Mouse (Mus musculus): Measurements from ENCODE around the gene Rnf10.

Rnf10 gene

DNA sequence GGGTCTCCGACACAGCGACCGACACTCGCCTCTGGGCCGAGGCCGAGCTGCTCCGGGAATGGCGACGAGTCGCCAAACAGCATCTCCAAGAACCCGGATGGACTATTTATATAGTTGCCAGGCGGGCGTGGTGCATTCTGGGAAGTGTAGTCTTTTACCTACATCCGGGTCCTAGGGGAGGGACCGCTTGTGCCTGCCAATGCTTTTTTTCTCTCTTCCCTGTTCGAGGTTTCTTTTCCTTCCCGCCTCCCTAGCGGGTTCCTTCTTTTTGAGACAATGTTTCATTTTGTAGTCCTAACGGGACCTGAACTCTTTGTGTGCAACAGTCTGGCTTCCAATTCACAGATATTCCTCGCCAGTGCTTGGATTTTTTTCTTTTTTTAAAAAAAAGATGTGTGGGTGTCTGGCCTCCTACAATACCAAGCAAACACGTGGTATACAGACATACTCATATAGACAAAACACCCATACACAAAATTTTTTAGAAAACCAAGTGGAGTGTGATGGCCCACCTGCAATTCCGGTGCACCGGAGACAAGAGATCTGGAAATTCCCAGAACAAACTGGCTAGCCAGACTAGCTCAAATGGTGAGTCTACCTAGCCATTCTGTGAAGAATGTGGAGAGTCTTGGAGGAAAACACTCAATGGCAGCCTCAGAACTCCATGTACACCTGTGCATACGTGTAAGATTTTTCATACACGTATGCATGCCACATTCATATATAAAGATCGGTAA is at the start of gene Rnf10:
Rnf10 (minus strand) TSS at position 87 of the 737 bp plus-strand sequence.
- 7% methylated on average over 26 of the region's 26 CpGs for WGBS

DNA sequence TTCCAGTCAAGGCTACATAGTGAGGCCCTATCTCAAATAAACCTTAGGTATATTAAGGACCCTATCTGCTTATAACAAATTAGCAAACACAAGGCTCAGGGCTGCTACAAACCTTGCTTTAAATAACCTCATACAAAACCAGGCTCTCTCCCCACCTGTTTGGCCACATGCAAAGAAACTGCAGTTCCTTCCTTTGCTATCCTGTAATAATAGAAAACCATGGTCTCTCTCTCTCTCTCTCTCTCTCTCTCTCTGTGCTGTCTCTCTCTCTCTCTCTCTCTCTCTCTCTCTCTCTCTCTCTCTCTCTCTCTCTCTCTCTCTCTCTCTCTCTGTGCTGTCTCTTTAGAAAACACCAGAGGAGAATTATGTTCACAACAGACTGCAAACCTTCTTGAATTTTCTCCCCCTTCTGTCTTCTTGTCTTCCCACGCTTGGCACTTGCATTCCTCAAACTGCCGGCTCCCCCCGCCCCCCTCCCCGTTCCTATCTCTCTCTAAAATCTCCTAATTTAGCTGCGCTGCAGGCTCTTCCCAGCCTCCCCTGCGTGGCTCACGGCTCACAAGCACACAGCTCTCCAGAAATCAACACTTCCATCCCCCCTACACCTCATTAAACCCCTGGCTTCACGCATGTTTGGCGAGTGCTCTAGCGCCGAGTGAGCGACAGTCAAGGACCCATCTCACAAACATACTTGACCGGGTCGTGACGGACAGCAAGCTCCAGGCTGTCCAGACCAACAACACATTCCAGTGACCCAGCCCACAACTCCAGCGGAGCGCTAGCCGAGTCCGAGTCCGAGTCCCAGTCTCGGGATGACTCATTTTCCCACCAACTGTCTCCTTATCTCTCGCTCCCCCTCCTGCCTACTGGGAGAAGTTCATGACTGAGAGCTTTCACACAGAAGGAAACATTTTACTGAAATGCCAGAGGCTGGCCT is 46.6 kb upstream of the Rnf10 start:
- under 1% methylated on average over 22 of the region's 22 CpGs for WGBS

DNA sequence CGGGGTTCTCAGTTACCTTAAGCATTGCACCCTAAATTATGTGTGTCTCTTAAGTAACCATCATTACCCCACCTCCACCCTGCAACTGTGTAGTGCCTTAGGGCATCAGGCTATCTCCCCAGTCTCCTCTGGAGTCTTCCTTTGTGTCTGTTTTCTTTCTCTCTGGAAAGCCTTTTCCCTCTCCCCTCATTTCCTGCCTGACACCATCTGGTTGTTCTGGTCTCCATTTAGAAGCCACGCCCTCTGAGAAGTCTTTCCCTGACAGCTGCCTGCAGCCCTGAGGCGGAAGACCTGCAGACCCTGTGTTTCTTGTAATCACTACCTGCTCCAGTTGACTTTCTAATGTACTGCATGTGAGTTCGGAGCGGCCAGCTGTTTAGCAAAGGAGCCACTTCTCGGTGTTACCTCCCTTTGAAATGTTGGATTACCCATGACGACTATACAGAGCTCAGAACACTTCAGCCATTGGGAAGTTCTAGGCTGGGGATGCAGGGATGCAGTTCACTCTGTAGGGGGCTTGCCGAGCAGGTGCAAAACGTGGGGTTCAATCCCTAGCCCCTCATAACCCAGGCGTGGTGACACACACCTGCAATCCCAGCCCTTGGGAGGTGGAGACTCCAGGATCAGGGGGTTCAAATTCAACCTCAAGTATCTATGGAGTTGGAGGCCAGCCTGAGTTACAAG is 45.1 kb upstream of the Rnf10 start:
- 25% methylated on average over 10 of the region's 10 CpGs for WGBS

DNA sequence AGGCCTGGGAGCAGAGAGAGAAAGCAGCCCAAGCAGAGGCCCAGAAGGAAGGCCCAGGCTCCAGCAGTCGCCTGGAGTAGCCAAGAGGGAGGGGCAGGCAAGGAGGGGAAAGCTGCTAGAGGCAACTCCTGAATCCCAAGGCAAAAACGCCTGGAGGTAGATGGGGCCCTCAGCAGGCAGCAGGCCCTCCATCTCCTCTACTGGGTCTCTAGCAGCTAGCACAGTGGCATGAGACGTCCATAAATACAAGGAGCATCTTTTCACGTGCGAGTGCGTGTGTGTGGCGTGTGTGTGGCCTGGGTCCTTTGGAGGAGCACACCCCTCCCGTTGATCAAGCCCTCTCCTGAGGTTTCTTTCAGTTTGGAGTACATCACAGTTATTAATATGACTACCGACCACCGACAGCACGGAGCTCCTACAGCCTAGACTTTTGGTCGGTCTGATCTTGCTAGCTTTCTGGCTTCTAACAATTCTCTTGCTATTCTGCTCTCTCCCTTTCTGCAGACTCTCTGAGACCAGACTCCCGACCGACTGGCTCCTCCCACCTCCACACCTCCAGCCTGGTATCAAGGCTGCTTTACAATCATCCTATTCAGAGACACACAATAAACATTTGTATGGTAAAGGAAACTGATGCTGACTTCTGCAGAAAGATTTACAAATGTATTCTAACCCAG is 44.4 kb upstream of the Rnf10 start:
- WGBS = 22% methylated on average over 14 of the region's 14 CpGs

DNA sequence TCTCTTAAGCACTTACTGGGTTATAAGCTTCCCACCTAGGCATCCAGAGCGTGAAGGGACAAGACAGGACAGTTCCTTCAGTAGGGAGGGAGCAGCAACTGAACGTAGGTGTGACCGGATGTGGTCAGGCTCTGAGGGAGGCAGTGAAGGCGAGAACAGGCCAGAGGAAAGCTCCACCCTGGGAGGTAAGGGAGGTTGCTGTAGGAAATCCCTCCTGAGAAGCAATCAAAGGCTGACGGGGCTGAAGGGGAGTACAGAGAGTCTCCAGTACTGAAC is 40.9 kb upstream of the Rnf10 start:
- WGBS = 78% methylated on average over 5 of the region's 5 CpGs

DNA sequence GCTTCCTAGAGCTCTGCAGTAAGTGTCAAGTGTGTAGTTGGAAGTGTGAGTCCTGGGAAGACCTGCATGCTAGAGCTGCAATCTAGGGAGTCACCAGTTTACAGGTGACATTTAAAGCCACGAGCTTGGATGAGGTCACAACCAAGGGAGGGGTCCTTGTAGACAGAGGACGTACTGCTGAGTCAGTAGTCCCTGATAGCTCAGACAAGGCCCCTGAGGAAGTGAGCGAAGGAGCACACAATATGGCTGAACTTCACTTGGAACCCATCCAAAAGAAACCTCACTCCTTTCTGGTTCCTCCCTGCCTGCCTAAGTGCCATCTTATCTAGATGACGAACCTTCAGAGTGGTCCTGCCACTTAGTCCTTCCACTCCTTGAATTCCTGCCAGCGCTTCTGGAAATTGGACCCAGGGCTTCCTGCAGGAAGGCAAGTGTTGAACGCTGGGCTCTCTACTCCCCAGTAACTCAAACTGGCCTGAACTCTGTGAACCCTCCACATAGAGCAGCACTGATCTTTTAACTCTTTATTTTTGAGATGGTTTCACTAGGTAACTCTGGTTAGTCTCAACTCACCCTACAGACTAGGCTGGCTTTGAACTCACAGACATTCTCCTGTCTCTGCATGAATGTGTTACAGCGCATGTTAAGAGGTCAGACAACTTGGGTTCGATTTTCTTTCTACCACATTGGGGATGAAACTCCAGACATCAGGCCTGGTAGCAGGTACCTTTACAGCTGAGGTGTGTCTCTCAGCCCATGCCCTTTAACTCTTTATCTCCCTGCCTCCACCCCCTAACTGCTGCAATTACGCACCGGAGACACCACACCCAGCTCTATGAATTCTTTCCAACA is 40.3 kb upstream of the Rnf10 start:
- WGBS = 74% methylated on average over 10 of the region's 10 CpGs

DNA sequence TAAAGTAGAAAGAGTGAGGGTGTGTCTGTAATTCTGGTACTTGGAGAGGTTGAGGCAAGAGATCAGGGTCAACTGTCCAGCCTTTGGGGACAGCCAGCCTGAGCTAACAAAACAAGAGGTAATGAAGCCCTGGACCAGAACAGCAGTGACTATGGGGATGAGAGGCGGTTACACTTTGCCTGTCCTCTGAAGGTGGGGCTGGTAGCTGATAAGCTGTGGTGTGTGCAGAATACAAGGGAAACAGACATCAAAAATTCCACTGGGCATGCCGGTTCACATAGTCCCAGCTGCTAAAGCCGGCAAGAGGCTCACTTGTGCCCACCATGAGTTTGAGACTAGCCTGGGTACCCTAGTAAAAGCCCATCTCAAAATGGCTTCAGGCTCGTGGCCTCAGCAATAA is 39.7 kb upstream of the Rnf10 start:
- WGBS = 90% methylated on average over 4 of the region's 4 CpGs

DNA sequence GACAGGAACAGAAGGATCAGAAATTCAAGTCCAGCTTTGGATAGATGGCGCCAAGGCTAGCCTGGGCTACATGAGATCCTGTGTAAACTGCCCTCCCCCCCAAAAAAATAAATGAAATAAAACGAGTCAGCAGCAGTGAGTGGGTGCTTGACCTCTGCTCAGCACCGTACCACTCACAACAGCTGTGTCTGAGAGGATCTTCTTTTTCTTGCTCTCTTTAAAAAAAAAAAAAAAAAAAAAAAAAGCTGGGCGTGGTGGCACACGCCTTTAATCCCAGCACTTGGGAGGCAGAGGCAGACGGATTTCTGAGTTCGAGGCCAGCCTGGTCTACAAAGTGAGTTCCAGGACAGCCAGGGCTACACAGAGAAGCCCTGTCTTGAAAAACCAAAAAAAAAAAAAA is 29.5 kb upstream of the Rnf10 start:
- 82% methylated on average over 4 of the region's 7 CpGs for WGBS

DNA sequence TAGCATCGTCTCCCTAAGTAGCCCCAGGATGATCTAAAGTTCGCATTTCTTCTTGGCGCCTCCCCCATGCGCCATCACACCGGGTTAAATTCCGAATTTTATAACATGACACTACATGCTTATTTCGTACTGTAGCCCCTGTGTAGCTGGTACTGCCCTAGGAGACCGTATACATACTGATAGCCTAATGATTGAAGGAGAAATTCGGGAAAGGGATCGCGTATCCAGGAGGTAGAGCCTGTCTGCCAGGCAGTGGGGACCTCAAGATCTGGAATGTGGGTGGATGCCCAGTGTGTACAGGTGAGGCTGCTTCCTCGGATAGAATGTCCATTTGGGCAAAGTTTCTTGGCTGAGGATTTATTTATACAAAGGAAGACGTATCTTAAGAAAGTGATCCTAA is 28.9 kb upstream of the Rnf10 start:
- 20% methylated on average over 13 of the region's 13 CpGs for WGBS

DNA sequence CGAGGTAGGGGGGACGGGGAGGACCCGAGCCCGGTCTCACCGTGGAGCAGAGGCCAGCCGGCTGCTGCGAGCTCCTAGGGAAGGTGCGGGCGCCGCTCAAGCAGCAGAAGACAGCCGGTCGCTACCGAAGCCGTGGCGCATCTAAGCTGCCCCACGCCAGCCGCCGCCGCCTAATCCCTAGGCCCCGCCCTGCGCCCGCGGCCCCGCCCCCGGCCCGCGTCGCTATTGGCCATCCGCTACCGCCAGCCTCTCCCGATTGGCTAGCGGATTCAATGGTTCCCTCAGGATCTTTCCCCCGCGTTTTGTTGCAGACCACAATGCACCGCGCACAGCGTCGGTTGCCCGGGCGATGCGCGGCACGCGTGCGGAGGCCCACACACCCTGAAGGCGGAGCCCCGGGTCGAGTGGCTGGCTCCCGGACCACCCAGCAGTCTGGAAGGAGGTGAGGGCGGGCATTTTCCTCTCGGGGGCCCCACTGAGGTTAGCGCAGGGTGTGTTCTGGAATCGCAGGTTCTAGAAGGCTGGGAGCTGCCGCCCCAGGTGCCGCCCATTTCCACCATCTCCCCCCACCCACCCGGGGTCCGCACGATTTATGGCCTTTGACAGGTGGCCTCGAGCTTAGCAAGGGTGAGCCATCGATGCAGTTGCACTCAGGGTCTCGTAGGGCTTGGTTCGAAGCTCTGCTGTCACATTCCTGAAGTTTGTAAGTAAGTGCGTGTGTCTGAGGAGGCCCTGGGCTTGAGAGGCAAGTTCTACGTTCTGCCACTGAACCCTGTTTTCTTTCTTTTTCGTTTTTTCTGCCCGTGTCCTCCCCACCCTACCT is 28.3 kb upstream of the Rnf10 start, which contains the start of gene Dynll1:
Dynll1 (minus strand) TSS at position 208 of the 823 bp plus-strand sequence.
- WGBS = under 1% methylated on average over 64 of the region's 66 CpGs

DNA sequence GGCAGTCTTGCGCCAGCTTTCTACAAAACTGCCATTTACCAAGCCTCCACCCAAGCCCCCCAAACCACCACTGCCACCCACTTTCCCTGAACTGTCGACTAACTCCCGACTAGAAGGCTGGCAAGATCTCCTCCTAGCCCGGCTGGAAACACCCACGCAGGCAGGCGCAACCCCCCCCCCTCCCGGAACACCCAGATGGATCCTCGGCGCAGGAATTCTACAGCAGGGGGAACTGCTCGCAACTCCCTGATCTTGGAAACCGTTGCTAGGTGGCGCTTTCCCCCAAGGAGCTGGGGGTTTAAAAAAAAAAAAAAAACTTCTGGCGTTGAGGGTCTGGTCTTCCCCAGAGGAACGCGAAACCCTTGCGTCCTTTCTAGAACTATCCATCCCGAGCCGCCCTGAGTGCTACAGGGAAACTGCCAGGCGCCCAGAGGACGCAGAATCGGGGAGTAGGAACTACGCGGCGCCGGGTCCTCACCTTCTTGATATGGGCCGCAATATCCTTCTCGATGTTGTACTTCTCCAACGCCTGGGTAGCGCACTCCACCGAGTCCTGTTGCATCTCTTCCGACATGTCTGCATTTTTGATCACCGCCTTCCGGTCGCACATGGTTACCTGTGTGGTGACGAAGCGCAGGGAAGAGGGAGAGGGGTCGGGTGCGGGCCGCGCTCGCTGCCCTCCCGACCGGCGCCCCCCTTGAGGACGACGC is 27.5 kb upstream of the Rnf10 start:
- under 1% methylated on average over 46 of the region's 46 CpGs for WGBS

DNA sequence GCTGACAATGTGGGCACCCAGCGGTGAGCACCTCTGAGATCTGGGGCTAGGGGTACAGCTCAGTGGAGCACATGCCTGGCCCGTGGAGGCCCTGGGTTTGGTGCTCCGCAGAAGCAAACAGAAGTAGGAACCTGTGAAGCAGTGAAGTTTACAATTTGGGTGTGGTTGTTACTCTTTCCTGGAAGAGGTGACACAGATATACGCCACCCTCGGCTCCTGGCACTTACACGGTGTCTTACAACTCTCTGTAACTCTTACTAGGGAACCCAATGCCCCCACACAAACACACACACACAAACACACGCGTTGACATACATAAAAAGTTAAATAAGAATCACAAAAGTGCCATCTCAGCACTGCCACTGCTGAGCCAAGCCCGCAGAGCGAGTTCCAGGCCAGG is 23.6 kb upstream of the Rnf10 start:
- WGBS = 55% methylated on average over 10 of the region's 10 CpGs

DNA sequence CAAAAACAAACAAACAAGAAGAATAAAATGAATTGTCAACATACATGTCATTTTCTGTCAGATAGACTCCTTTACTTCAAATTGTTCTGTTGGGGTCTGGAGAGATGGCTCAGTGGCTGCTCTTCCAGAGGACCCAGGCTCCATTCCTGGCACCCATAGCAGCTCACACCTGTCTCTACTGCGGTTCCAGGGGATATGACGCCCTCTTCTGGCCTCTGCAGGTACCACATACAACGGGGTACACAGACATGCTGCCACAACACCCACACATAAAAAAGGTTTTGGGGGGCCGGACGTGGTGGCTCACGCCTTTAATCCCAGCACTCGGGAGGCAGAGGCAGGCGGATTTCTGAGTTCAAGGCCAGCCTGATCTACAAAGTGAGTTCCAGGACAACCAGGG is 21.5 kb upstream of the Rnf10 start:
- WGBS = 88% methylated on average over 8 of the region's 8 CpGs

DNA sequence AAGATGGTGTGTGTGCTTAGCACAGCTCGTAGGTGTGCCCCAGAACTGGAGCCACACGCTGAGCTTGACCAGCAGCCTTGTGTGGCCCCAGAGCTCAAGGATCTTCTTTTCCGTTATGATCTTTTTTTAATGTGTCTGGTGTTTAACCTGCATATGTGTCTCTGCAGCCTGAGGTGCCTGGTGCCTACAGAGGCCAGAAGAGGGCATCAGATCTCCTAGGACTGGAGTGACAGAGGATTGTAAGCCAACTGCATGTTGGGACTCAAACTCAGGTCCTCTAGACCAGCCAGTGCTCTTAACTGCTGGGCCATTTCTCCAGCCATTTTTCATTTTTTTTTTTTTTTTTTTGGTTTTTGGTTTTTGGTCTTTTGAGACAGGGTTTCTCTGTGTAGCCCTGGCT is 12.0 kb upstream of the Rnf10 start:
- 88% methylated on average over 3 of the region's 3 CpGs for WGBS

DNA sequence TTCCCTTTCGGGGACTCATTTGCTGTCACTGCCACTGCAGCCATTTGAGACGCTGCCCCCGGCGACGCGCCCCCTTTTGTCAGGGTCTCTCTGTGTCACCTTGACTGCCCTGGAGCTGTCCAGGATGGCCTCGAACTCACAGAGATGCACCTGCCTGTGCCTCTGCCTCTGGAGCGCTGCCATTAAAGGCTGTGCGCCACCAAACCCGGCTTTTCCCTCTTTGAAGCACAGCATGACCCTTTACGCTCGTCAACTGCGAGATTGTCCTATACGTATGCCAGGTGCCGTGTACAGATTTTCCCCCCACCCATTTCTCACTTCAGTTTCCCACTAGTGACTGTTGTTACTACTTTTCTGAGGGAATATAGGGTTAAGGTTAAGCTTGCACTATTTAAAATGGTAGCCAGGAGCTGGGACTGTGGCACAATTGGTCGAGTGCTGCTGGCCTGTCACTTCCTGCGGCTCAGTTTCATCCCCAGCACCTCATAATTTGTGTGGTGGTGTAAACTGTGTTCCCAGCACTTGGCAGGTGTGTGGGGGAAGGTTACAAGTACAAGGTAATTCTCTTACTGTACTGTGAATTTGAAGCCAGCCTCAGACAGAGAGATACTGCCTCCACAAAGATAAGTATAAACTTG is 7.5 kb upstream of the Rnf10 start:
- WGBS = 3% methylated on average over 17 of the region's 17 CpGs

DNA sequence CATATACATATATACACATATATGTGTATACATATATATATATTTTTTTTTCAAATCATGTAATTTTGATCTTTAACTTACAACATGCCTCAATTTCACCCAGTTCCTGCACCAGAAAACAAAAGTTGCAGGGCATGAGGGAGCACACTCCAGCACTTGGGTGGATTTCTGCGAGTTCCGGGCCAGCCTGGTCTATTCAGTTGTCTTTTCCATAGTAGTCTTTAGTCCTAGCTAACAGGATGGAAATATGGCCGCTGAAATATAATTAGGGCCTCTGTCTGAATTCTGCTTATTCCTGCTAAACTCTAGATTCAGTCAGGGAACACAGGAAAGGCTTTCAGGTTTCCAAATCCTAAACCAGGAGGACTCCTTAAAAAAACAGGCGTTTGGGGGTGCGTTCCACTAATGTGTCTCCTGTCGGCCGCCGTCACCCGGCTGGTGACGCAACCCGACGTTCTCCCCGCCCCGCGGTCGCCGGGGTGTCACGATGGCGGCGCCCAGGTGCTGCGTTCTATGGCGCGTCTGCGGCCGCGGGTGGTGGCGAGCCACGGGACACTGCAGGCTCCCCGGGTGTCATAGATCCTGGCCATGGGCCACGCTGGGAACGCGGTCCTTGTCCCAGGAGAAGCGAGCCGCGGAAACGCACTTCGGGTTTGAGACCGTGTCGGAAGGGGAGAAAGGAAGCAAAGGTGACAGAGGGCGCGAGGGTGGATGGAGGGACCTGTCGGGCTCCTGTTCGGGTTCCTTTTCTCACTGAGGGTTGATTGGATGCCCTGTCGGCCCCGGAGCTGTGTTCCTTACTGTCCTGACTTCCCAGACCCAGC is 6.7 kb upstream of the Rnf10 start, which contains the start of gene Coq5:
Coq5 (plus strand) TSS at position 441 of the 824 bp plus-strand sequence.
- WGBS = 2% methylated on average over 45 of the region's 45 CpGs

DNA sequence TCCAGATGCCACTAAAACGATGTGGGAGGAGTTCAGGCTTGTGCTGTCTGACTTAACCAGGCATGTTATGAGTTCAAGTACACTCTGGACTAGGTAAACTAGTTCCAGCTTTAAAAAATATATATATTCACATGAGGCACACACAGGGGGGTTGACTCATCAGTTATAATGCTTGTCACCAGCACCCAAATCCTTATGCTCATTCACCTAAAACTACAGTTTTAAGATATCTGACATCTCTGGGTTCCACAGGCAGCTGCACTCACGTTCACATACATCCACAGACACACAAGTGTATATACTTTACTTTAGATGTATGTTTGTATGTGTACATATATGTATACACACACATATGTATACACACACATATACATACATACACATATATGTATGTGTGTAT is 6.1 kb upstream of the Rnf10 start:
- WGBS = 50% methylated on average over 2 of the region's 2 CpGs

DNA sequence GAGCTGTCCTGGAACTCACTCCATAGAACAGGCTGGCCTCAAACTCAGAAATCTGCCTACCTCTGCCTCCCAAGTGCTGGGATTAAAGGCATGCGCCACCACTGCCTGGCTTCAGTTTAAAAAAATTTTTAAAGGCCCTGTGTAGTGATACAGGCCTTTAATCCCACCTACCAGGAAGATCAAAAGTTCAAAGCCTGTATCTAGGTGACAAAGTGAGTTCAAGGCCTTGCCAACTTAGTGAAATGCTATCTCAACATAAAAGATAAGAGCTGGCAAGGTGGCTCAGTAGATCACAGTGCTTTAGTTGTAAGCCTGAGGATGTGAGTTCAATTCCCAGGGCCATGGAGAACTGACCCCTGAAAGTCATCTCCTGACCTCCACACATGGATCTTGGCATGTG is 5.4 kb upstream of the Rnf10 start:
- 69% methylated on average over 1 of the region's 1 CpGs for WGBS
